Mouse (Mus musculus) leukemia stem cell, adult 10-12 weeks (primary cell): ENCODE results near the gene Tspan32. TPM values are rescaled to one million over a fixed set of nuclear protein-coding genes. Genes with fewer than 3 reads are reported as not detected.

Experiments used
- polyA plus RNA-seq: library from polyadenylated mRNA; stranded (reverse); fragments of >175 nt; gene quantifications from 2 replicates; pipeline ENCODE4 v1.2.3, GENCODE M21; 2012; ENCODE audit warnings: low replicate concordance

The Tspan32 gene
- polyA plus RNA-seq, result 40.2 and 49.2 TPM in 2 replicates

GRCm38 (mm10) chr7:143004727-143005343, at the start of gene Tspan32:
Gene Tspan32 (plus strand): TSS chr7:143005046.

GRCm38 (mm10) chr7:142968809-142969511, 35.9 kb upstream of the Tspan32 start, which contains the start of gene Ascl2:
Gene Ascl2 (minus strand): TSS chr7:142969264.

GRCm38 (mm10) chr7:143052626-143053007, 47.8 kb downstream of the Tspan32 start, which contains the start of gene Cd81:
Gene Cd81 (plus strand): TSS chr7:143052739.

GRCm38 (mm10) chr7:143068882-143069591, 64.2 kb downstream of the Tspan32 start, which contains the start of gene Tssc4:
Gene Tssc4 (plus strand): TSS chr7:143069249.

Other genes starting within 250 kb of the Tspan32 start
- not detected in 2 replicates for gene Th, start 73.9 kb upstream of the Tspan32 start, polyA plus RNA-seq
- 0.84 and 2.5 TPM in 2 replicates for gene Ascl2, start 35.8 kb upstream of the Tspan32 start, polyA plus RNA-seq
- gene Cd81, start 47.7 kb downstream of the Tspan32 start, polyA plus RNA-seq, result 156 and 464 TPM in 2 replicates
- 283 and 335 TPM in 2 replicates for gene Tssc4, start 64.2 kb downstream of the Tspan32 start, polyA plus RNA-seq
- gene Trpm5, start 89.6 kb downstream of the Tspan32 start, polyA plus RNA-seq, result 0.07 and 0.19 TPM in 2 replicates
- 0.15 and 0.33 TPM in 2 replicates for gene Kcnq1, start 101.3 kb downstream of the Tspan32 start, polyA plus RNA-seq